In the genomic region with DNA sequence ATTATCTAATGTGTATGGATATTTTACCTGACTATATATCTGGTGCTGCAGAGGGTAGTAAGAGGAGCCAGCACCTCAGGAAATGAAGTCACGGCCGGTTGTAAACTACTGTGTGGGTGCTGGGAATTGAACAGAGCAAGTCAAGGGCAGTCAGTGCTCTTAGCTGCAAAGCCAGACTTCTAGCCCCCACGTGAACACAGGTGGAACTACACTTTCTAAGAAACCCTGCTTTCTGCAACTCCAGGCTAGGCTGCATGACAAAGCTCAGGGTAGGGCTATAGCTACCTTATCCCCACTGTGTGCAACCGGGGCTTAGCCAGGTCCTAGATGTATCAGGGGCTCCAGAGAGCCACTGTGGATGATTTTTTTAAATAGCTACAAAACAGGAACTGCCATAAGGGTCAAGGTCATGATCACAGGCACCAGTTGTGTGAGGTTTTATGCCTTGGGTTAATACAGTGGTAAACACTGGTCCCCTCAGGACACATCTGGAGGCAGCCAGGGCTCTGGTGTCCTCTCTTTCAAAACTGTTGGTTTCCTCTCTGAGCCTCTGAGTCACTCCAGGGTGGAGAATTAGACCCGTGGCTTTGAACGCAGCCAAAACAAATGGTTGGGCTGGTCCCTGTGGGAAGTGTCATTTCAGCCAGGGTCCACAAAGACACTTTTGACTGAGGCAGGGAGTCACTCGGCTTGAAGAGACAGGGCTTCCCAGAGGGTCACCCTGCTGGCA, we compare ENCODE assay signal across 11 mouse cellular contexts.
A peak's percentile ranks its signal among the peaks of the same experiment; 100 is the strongest.
DNase-seq lines count a peak whose midpoint lies in the region; ATAC-seq lines count a peak whose summit lies in the region.
"Had no signal": no experiment of that assay in that cellular context is flagged by ENCODE, and none has a peak within 500 bp of the region (broad histone marks: within the 10 kb centered on the region; RNA-seq: fewer than 3 reads in every experiment).

No protein-coding gene starts in this region.

- ATAC-seq in lung, embryonic 16.5 days (ENCODE audit: low read depth), result no peak; the same call in 1 of the 2 replicates
- no peak for ATAC-seq in embryonic facial prominence, embryonic 11.5 days (replicated peaks; ENCODE audit: insufficient number of reproducible peaks, low FRiP score, low TSS enrichment, low read depth)
- ATAC-seq in liver, embryonic 11.5 days (replicated peaks; ENCODE audit: low FRiP score), result no peak
- ATAC-seq: inflammation-experienced regulatory T-cells, adult 6 months had no signal

- peak overlapping the region; percentile 16; the same call in 1 of the 2 replicates for H3K27ac ChIP-seq in lung, embryonic 16.5 days (ENCODE audit: low read length)
- no peak overlapping the region for H3K27ac ChIP-seq in embryonic facial prominence, embryonic 11.5 days (replicated peaks; ENCODE audit: low read depth, low read length)
- no peak overlapping the region for H3K27ac ChIP-seq in liver, embryonic 11.5 days (ENCODE audit: low read depth, low read length)

- H3K4me2 ChIP-seq in lung, embryonic 16.5 days (ENCODE audit: low read depth, low read length), result no peak overlapping the region
- H3K4me2 ChIP-seq in embryonic facial prominence, embryonic 11.5 days (ENCODE audit: low read depth, low read length), result no peak overlapping the region
- no peak overlapping the region for H3K4me2 ChIP-seq in liver, embryonic 11.5 days

- H3K4me1 ChIP-seq in lung, embryonic 16.5 days (replicated peaks; ENCODE audit: control insufficient read depth, insufficient read depth, low read length), result peaks cover 18% of the 10 kb centered on the region
- H3K4me1 ChIP-seq in embryonic facial prominence, embryonic 11.5 days (ENCODE audit: control insufficient read depth, insufficient read depth, low read length), result peaks cover 9% of the 10 kb centered on the region; the same call in 1 of the 2 replicates
- no peaks in the 10 kb centered on the region; the same call in 1 of the 2 replicates for H3K4me1 ChIP-seq in liver, embryonic 11.5 days (replicated peaks; ENCODE audit: control insufficient read depth, insufficient read depth, low read length)

- H3K9ac ChIP-seq in lung, embryonic 16.5 days (ENCODE audit: low read length), result no peak overlapping the region
- H3K9ac ChIP-seq in embryonic facial prominence, embryonic 11.5 days (replicated peaks; ENCODE audit: low read length), result no peak overlapping the region
- H3K9ac ChIP-seq in liver, embryonic 11.5 days (ENCODE audit: low read depth, low read length), result no peak overlapping the region

- H3K27me3 ChIP-seq in lung, embryonic 16.5 days (ENCODE audit: control insufficient read depth, insufficient read depth, low read depth, low read length), result no peaks in the 10 kb centered on the region
- no peaks in the 10 kb centered on the region for H3K27me3 ChIP-seq in embryonic facial prominence, embryonic 11.5 days (ENCODE audit: control insufficient read depth, insufficient read depth, low read length)
- no peaks in the 10 kb centered on the region; the same call in 1 of the 2 replicates for H3K27me3 ChIP-seq in liver, embryonic 11.5 days (replicated peaks; ENCODE audit: control insufficient read depth, insufficient read depth, low read length)

- 27% methylated on average over 7 of the region's 7 CpGs for WGBS in lung, embryonic 16.5 days
- 36% methylated on average over 7 of the region's 7 CpGs for WGBS in embryonic facial prominence, embryonic 11.5 days
- 28% methylated on average over 7 of the region's 7 CpGs for WGBS in liver, embryonic 11.5 days

- intact Hi-C loops in heart, postnatal 10 days (cut with DNase I), result loop anchor here (5.0 kb wide), 1 partner anchor 398 kb away; no protein-coding TSS in a partner anchor

- DNase-seq in embryo, embryonic 10.5 days (ENCODE audit: low spot score), result peak; percentile 43
- no peak for DNase-seq in embryo, embryonic 9.5 days (ENCODE audit: extremely low spot score)
- DNase-seq in lung, postnatal 36 days, result no peak
- peak; percentile 55 for DNase-seq in embryonic facial prominence, embryonic 11.5 days (ENCODE audit: low spot score)
- peak; percentile 73 to 80 for DNase-seq in heart, postnatal 10 days
- DNase-seq in yolk sac, embryonic 10.5 days (ENCODE audit: low spot score), result no peak
- DNase-seq in liver, embryonic 11.5 days (ENCODE audit: low spot score), result no peak
- DNase-seq: left cerebral cortex, postnatal 4 days had no signal

- no peaks in the 10 kb centered on the region for H3K9me3 ChIP-seq in lung, embryonic 16.5 days (ENCODE audit: control insufficient read depth, low read length)
- no peaks in the 10 kb centered on the region for H3K9me3 ChIP-seq in embryonic facial prominence, embryonic 11.5 days (replicated peaks; ENCODE audit: control insufficient read depth, low read length)
- H3K9me3 ChIP-seq in liver, embryonic 11.5 days (ENCODE audit: control insufficient read depth, low read length), result no peaks in the 10 kb centered on the region

- no peaks in the 10 kb centered on the region for H3K36me3 ChIP-seq in lung, embryonic 16.5 days (ENCODE audit: control insufficient read depth, insufficient read depth, low read length)
- no peaks in the 10 kb centered on the region for H3K36me3 ChIP-seq in embryonic facial prominence, embryonic 11.5 days (replicated peaks; ENCODE audit: control insufficient read depth, insufficient read depth, low read depth, low read length)
- H3K36me3 ChIP-seq in liver, embryonic 11.5 days (ENCODE audit: control insufficient read depth, insufficient read depth, low read length), result no peaks in the 10 kb centered on the region

- H3K4me3 ChIP-seq in lung, embryonic 16.5 days (ENCODE audit: low read length), result no peak overlapping the region
- H3K4me3 ChIP-seq in embryonic facial prominence, embryonic 11.5 days (ENCODE audit: low read depth, low read length), result no peak overlapping the region
- no peak overlapping the region for H3K4me3 ChIP-seq in liver, embryonic 11.5 days (ENCODE audit: low read depth, low read length)
- H3K4me3 ChIP-seq: erythroblast, embryonic 14.5 days had no signal

Comparison
In these comparisons a context has a peak if more than half of its experiments do, and no peak if none do; other contexts are left out.
1. DNase-seq: peak in embryo, embryonic 10.5 days (single experiment), embryonic facial prominence, embryonic 11.5 days (single experiment) and heart, postnatal 10 days (2 of 2); none in embryo, embryonic 9.5 days (single experiment), lung, postnatal 36 days (single experiment), yolk sac, embryonic 10.5 days (single experiment) and liver, embryonic 11.5 days (single experiment).